Mouse (Mus musculus): ENCODE results near the gene Zfp212. TPM values are rescaled to one million over a fixed set of nuclear protein-coding genes. Genes with fewer than 3 reads are reported as not detected.
"Not testable (repeated sequence)": the region's sequence is repeated elsewhere in the genome, so short reads cannot be mapped to it uniquely, and the experiment has no call there.

Zfp212 gene
- polyA plus RNA-seq, 1 experiment, result 5.7 TPM

DNA sequence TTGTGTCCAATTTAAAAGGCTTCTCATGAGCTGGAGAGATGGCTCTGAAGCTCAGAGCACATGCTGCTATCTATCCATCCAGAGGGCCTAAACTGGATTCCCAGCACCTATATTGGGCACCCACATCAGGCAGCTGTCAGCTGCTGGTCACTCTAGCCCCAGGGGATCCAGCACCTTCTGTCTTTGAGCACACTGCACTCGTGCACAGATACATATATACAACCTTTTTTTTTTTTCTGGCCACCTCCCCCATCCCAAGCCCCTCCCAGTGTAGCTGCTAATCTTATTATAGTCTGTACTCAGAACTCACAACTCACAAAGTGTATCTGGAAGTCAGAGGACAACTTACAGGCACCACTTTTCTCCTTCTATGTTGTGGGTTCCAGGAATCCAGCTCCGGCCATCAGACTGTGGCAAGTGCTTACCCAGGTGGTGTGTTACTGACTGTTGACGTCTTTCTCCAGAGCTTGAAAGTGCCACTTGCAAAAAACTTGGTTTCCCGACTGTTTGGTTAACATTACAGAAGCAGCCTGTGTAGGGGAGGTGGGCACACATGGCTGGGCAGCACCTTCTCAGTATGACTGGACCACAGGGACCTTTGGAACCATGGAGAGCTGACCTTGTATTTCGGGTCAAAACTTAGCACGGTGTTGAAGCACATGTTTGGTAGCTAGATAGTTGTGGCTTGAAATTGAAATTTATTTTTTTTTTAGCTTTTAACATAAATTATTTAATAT is 40.6 kb downstream of the Zfp212 start:
- H3K27me3 ChIP-seq (ENCODE audit: control insufficient read depth, insufficient read depth, low read length), result no peaks in the 10 kb centered on the region
- peaks cover 32% of the 10 kb centered on the region for H3K36me3 ChIP-seq (ENCODE audit: control insufficient read depth, insufficient read depth, low read length)
- no peak overlapping the region for H3K27ac ChIP-seq (ENCODE audit: insufficient read depth, low read depth, low read length)
- WGBS, result 89% methylated on average over 6 of the region's 6 CpGs
- H3K4me1 ChIP-seq (ENCODE audit: control insufficient read depth, insufficient read depth, insufficient read length, low read length), result no peaks in the 10 kb centered on the region
- TF ChIP-seq CTCF (IDR thresholded peaks at IDR 0.05; ENCODE audit: extremely low read depth, insufficient read length, insufficient replicate concordance, low read depth, low read length) (no peak), POLR2A (IDR thresholded peaks at IDR 0.05; ENCODE audit: low read depth, low read length) (no peak)
- H3K4me3 ChIP-seq (ENCODE audit: low read depth, low read length), result no peak overlapping the region

DNA sequence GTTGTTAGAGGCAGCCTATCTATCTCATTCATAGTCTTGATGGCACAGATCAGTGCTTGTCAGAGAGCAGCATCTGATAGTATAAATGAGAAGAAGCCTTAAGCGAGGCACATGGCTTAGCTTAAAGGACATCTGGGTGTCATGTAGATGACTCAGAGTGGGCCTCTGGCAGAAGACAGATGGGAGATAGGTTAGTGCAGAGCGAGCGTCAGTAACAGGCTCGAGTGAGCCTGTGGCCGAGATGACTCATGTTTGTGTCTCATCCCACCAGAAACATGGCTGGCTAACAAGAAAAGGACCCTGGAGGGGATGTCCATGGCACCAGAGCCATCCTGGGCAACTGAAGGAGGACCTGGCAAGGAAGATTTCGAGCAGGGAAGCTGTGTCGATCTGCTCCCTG is 42.8 kb downstream of the Zfp212 start:
- Histone ChIP-seq H3K4me3 (ENCODE audit: low read depth, low read length) (no peak overlapping the region), H3K27me3 (ENCODE audit: control insufficient read depth, insufficient read depth, low read length) (no peaks in the 10 kb centered on the region), H3K4me1 (ENCODE audit: control insufficient read depth, insufficient read depth, insufficient read length, low read length) (no peaks in the 10 kb centered on the region), H3K27ac (ENCODE audit: insufficient read depth, low read depth, low read length) (no peak overlapping the region), H3K36me3 (ENCODE audit: control insufficient read depth, insufficient read depth, low read length) (peaks cover 27% of the 10 kb centered on the region)
- TF ChIP-seq POLR2A (IDR thresholded peaks at IDR 0.05; ENCODE audit: low read depth, low read length), result no peak
- no peak for TF ChIP-seq CTCF (IDR thresholded peaks at IDR 0.05; ENCODE audit: extremely low read depth, insufficient read length, insufficient replicate concordance, low read depth, low read length)
- WGBS, result 75% methylated on average over 7 of the region's 7 CpGs

DNA sequence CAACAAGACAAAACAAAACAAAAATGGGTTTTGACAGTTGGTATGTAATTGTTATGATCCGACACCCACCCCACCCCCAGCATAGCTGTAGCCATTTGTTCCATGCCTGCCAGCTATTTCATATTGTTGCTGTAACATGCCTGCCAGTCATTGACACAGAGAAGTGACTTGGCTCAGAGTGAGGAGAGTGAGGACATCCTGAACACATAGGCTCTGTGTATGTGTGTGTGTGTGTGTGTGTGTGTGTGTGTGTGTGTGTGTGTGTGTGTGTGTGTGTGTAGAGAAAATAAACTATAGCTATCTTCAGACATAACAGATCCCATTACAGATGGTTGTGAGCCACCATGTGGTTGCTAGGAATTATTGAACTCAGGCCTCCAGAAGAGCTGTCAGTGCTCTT is 47.9 kb downstream of the Zfp212 start:
- H3K4me1 ChIP-seq (ENCODE audit: control insufficient read depth, insufficient read depth, insufficient read length, low read length); H3K27me3 ChIP-seq (ENCODE audit: control insufficient read depth, insufficient read depth, low read length); H3K4me3 ChIP-seq (ENCODE audit: low read depth, low read length); H3K27ac ChIP-seq (ENCODE audit: insufficient read depth, low read depth, low read length): not testable (repeated sequence)
- 79% methylated on average over 1 of the region's 1 CpGs for WGBS
- peaks cover 18% of the 10 kb centered on the region for H3K36me3 ChIP-seq (ENCODE audit: control insufficient read depth, insufficient read depth, low read length)

DNA sequence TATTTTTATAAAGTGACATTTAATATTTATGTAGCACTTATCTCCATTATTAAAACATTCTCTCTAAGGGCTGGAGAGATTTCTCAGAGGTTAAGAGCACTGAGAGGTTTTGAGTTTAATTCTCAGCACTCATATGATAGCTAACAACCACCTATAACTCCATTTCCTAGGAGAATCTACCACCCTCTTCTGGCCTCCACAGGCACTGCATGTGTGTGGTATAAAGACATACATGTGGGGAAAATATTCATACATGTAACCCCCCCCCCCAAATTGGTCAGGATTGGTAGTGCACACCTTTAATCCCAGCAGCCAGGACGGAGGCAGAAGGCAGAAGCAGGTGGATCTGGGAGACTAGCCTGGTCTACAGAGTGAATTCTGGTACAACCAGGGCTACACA is 54.3 kb downstream of the Zfp212 start:
- Histone ChIP-seq H3K4me3 (ENCODE audit: low read depth, low read length) (no peak overlapping the region), H3K27ac (ENCODE audit: insufficient read depth, low read depth, low read length) (no peak overlapping the region), H3K4me1 (ENCODE audit: control insufficient read depth, insufficient read depth, insufficient read length, low read length) (no peaks in the 10 kb centered on the region), H3K27me3 (ENCODE audit: control insufficient read depth, insufficient read depth, low read length) (no peaks in the 10 kb centered on the region), H3K36me3 (ENCODE audit: control insufficient read depth, insufficient read depth, low read length) (no peaks in the 10 kb centered on the region)
- TF ChIP-seq CTCF (IDR thresholded peaks at IDR 0.05; ENCODE audit: extremely low read depth, insufficient read length, insufficient replicate concordance, low read depth, low read length) (peak; percentile 13; the same call in 1 of the 2 replicates), POLR2A (IDR thresholded peaks at IDR 0.05; ENCODE audit: low read depth, low read length) (no peak)
- 90% methylated on average over 1 of the region's 1 CpGs for WGBS

DNA sequence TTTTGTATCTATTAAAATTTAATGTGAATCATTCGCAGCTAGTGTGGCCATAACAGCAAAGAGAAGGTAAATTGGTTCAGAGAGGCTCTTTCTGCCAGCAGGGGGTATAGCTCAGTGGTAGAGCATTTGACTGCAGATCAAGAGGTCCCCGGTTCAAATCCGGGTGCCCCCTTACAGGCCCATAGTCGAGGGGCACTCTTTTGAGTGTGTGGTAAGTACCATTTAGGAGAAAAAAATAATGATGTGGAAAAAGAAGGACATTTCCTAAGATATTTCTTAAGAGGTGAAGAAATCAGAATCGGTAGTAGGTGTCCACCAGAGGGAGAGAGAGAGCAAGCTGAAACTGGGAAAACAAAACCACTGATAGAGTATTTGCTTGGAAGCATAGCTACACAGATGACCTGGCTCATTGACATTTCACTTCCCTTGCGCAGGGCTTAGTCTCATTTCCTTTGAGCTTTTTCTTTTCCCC is 58.7 kb downstream of the Zfp212 start:
- H3K4me1 ChIP-seq (ENCODE audit: control insufficient read depth, insufficient read depth, insufficient read length, low read length), result no peaks in the 10 kb centered on the region
- no peaks in the 10 kb centered on the region for H3K36me3 ChIP-seq (ENCODE audit: control insufficient read depth, insufficient read depth, low read length)
- TF ChIP-seq POLR2A (IDR thresholded peaks at IDR 0.05; ENCODE audit: low read depth, low read length), result no peak
- TF ChIP-seq CTCF (IDR thresholded peaks at IDR 0.05; ENCODE audit: extremely low read depth, insufficient read length, insufficient replicate concordance, low read depth, low read length), result peak; percentile 50; the same call in 1 of the 2 replicates
- WGBS, result 6% methylated on average over 6 of the region's 6 CpGs
- no peak overlapping the region for H3K27ac ChIP-seq (ENCODE audit: insufficient read depth, low read depth, low read length)
- H3K27me3 ChIP-seq (ENCODE audit: control insufficient read depth, insufficient read depth, low read length), result no peaks in the 10 kb centered on the region
- no peak overlapping the region for H3K4me3 ChIP-seq (ENCODE audit: low read depth, low read length)

Other genes with a start within 250 kb of the Zfp212 start
- 14.9 and 15.3 TPM in 2 replicates for gene Pdia4, start 107.0 kb upstream of the Zfp212 start, polyA plus RNA-seq (2012; rRNA removed)
- gene Zfp786, start 89.6 kb upstream of the Zfp212 start, polyA plus RNA-seq (2012; rRNA removed), result 0.08 and 0.10 TPM in 2 replicates
- gene Zfp398, start 84.8 kb upstream of the Zfp212 start, polyA plus RNA-seq (2012; rRNA removed), result 4.1 and 4.2 TPM in 2 replicates
- gene Zfp282, start 43.3 kb upstream of the Zfp212 start, polyA plus RNA-seq (2012; rRNA removed), result 2.8 and 5.9 TPM in 2 replicates
- 5.1 and 6.9 TPM in 2 replicates for gene Zfp956, start 32.9 kb downstream of the Zfp212 start, polyA plus RNA-seq (2012; rRNA removed)
- gene Zfp777, start 128.4 kb downstream of the Zfp212 start, polyA plus RNA-seq (2012; rRNA removed), result 9.4 and 18.0 TPM in 2 replicates
- gene Zfp746, start 166.1 kb downstream of the Zfp212 start, polyA plus RNA-seq (2012; rRNA removed), result 7.7 and 16.9 TPM in 2 replicates

Data from small intestine, adult 2 months (tissue).